Mouse (Mus musculus): Measurements from ENCODE around the gene Zfp422. TPM values are rescaled to one million over a fixed set of nuclear protein-coding genes. Genes with fewer than 3 reads are reported as not detected.

The Zfp422 gene
- 369 and 397 TPM in 2 replicates for polyA plus RNA-seq (2014; fragmentation: Nextera tagmentation; extraction: Ambion mirVana)

DNA sequence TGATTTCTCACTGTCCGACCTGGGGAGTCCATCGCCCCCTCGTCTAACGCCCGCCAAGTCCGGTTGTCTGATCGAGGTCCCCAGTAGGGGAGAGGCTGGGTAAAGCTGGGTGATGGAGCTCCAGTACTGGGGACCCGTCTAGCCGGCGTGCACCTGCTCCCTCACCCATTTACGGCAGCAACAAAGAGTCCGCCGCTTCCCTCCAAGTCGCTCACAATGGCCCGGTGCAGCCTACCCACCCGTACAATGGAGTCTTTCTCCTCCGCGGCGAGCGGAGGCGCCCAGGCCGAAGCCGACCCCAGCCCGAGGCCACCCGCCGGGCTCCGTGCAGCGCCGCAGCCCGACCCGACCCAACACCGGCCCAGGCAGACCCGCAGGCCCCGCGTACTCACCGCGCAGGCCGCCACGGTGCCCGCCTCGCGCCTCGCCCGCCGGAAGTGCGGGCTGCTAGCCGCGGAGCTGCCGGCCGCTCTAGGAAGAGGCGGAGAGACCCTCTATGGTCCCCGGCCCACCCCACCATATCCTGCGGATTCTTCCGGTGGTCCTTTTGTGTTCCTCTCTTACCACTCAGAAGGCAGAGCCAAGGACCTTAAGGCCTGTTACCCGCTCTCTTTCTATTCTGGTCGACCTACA is at the start of gene Zfp422:
Zfp422 (minus strand) TSS at position 461 of the 633 bp plus-strand sequence.
- H3K4me2 ChIP-seq, result peak within 1 kb of the TSS; percentile 51
- H3K4me1 ChIP-seq (ENCODE audit: control insufficient read depth, insufficient read depth, low read length), result peaks cover 4% of the 10 kb centered on the region; the same call in 1 of the 2 replicates
- WGBS, result under 1% methylated on average over 56 of the region's 56 CpGs
- peak; percentile 95 for ATAC-seq (ENCODE audit: low FRiP score)
- H3K4me3 ChIP-seq (ENCODE audit: low read depth, low read length), result peak within 1 kb of the TSS; percentile 91
- H3K36me3 ChIP-seq (ENCODE audit: control insufficient read depth, insufficient read depth, low read length), result peaks cover 8% of the 10 kb centered on the region; the same call in 1 of the 2 replicates
- peak; percentile 98 for DNase-seq (ENCODE audit: low spot score, missing footprints)
- peak within 1 kb of the TSS; percentile 86 for H3K27ac ChIP-seq (ENCODE audit: low read depth, low read length)
- H3K9ac ChIP-seq (ENCODE audit: low read length), result peak within 1 kb of the TSS; percentile 100
- H3K27me3 ChIP-seq (ENCODE audit: control insufficient read depth, insufficient read depth, low read length), result no peaks in the 10 kb centered on the region
- no peaks in the 10 kb centered on the region for H3K9me3 ChIP-seq (ENCODE audit: control insufficient read depth, low read length)

DNA sequence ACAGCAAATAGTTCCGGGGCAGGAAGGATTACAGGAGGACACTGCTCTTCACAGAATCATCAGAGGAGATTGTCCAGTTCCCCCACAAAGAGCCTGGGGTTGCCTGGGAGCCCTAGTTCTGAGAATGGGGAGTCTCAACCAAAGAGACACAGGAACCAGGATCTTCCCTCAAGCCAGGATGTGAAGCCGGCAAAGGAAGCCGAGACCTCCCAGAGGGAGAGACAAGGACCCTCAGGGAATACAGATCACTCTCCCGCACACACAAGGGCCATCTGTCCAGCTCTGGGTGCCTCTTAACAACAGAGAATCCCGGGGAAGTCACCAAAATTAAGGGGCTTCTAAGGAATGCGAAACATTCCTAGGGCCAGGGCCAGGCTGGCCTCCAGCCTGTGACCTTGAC is 48.5 kb upstream of the Zfp422 start:
- no peak for DNase-seq (ENCODE audit: low spot score, missing footprints)
- peaks cover 5% of the 10 kb centered on the region for H3K4me1 ChIP-seq (ENCODE audit: control insufficient read depth, insufficient read depth, low read length)
- H3K27me3 ChIP-seq (ENCODE audit: control insufficient read depth, insufficient read depth, low read length), result no peaks in the 10 kb centered on the region; the same call in 1 of the 2 replicates
- no peak overlapping the region for H3K4me3 ChIP-seq (ENCODE audit: low read depth, low read length)
- no peaks in the 10 kb centered on the region for H3K36me3 ChIP-seq (ENCODE audit: control insufficient read depth, insufficient read depth, low read length)
- 71% methylated on average over 6 of the region's 6 CpGs for WGBS
- H3K4me2 ChIP-seq, result no peak overlapping the region
- no peak overlapping the region for H3K9ac ChIP-seq (ENCODE audit: low read length)
- no peak overlapping the region for H3K27ac ChIP-seq (ENCODE audit: low read depth, low read length)
- ATAC-seq (ENCODE audit: low FRiP score), result no peak
- no peaks in the 10 kb centered on the region for H3K9me3 ChIP-seq (ENCODE audit: control insufficient read depth, low read length)

DNA sequence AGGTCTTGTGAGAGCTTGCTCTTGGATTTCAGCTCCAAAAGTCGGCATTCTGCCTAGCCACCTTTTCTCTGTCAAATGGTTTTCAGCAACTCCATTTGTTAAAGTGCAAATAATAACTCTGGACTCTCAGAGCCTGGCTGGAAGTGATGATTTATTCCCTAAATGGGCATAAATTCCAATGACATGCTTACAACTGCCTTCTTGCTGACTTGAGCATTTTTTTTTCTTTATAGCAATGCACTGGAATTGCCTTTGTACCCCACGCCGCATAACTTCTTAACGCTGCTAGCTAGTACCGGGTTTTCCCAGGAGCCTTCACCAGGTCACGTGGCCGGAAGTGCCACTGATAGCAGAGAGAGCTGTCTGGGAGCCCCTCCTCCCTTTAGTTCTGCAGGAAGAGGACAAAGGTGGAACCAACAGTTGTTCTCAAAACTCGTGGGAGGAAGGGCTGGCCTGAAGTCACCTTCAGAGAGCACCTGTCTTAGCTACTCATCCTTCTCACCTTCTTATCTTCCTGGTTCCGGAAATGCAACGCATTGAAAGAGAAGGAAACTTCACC is 47.6 kb upstream of the Zfp422 start:
- Histone ChIP-seq H3K27ac (ENCODE audit: low read depth, low read length) (no peak overlapping the region), H3K9me3 (ENCODE audit: control insufficient read depth, low read length) (no peaks in the 10 kb centered on the region), H3K27me3 (ENCODE audit: control insufficient read depth, insufficient read depth, low read length) (no peaks in the 10 kb centered on the region; the same call in 1 of the 2 replicates), H3K4me3 (ENCODE audit: low read depth, low read length) (no peak overlapping the region), H3K4me1 (ENCODE audit: control insufficient read depth, insufficient read depth, low read length) (peaks cover 10% of the 10 kb centered on the region), H3K9ac (ENCODE audit: low read length) (no peak overlapping the region), H3K4me2 (no peak overlapping the region), H3K36me3 (ENCODE audit: control insufficient read depth, insufficient read depth, low read length) (no peaks in the 10 kb centered on the region)
- DNase-seq (ENCODE audit: low spot score, missing footprints) (no peak), ATAC-seq (ENCODE audit: low FRiP score) (no peak)
- 86% methylated on average over 10 of the region's 10 CpGs for WGBS

DNA sequence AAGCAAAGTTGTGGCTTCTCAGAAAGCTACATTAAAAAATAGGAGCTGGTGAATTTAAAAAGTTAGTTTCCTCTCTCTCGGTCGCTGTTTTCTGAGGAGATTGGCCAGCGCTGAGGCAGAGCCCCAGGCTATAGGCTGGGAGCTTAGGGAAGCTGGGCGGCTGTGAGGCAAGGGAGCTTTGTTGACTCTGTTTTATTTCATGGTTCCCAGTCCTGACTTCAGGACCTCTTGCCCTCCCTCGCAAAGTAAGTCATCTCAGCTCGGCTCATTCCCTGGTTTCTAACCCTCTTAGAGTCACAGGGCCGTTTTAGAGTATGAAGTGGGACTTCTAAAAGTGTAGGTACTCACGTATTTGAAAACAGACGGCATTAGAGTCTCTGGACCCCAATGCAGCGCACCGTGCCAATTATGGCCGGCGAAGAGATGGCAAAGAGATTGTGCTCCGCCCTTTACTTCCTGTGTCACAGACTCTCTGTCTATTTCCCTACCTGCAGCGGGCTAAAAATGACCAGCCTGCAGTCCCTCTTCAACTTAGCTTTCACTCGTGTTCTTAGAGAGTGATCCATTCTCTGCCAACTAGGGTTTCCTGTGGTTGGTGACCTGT is 45.6 kb upstream of the Zfp422 start:
- H3K9ac ChIP-seq (ENCODE audit: low read length), result peak overlapping the region; percentile 60
- 23% methylated on average over 16 of the region's 16 CpGs for WGBS
- ATAC-seq (ENCODE audit: low FRiP score) (no peak), DNase-seq (ENCODE audit: low spot score, missing footprints) (peak; percentile 93)
- H3K27ac ChIP-seq (ENCODE audit: low read depth, low read length), result no peak overlapping the region
- H3K4me1 ChIP-seq (ENCODE audit: control insufficient read depth, insufficient read depth, low read length), result peaks cover 29% of the 10 kb centered on the region
- no peaks in the 10 kb centered on the region for H3K36me3 ChIP-seq (ENCODE audit: control insufficient read depth, insufficient read depth, low read length)
- peak overlapping the region; percentile 63 for H3K4me2 ChIP-seq
- H3K9me3 ChIP-seq (ENCODE audit: control insufficient read depth, low read length), result no peaks in the 10 kb centered on the region
- peak overlapping the region; percentile 44 for H3K4me3 ChIP-seq (ENCODE audit: low read depth, low read length)
- no peaks in the 10 kb centered on the region; the same call in 1 of the 2 replicates for H3K27me3 ChIP-seq (ENCODE audit: control insufficient read depth, insufficient read depth, low read length)

DNA sequence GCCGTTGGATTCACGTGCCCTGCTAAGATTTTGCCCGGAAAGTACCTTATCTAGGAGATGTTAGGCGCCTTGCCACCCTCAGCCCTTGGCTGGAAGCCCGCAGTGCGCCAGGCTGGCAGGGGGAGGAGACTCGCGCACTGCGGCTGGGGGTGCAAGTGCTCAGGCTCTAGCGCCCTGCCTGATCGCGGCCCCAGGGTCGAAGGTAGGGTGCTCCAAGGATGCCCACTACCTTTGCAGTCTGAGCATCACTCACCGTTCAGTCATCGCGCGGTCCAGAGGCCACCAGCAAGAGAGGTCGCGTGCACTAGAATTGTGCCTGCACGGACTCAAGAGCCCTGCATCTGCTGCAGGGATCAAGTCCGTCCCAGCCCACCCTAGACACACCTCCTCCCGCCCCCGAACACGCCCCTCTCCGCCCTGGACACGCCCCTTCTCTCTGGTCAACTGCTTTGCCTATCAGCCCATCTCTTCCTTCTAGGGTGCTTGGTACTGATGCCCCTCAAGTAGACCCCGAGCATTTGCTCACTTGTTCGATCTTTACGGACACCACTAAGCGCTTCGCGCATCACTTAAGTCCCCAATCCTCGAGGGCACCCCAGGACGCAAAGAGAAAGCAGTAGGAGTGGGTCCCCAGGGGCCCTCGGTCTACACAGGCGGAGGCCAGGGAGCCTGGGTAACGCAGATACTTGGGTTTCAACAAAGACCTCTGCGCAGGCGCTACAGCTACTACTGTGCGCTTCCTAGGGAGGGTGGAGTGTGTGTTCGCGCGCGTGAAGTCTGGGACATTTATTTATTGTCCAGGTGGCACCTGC is 44.9 kb upstream of the Zfp422 start, which contains the start of gene Rassf4:
Rassf4 (minus strand) TSS at position 482 of the 812 bp plus-strand sequence.
- no peak within 1 kb of the TSS for H3K27ac ChIP-seq (ENCODE audit: low read depth, low read length)
- H3K4me3 ChIP-seq (ENCODE audit: low read depth, low read length), result peak within 1 kb of the TSS; percentile 44
- peak within 1 kb of the TSS; percentile 63 for H3K4me2 ChIP-seq
- H3K9me3 ChIP-seq (ENCODE audit: control insufficient read depth, low read length), result no peaks in the 10 kb centered on the region
- H3K27me3 ChIP-seq (ENCODE audit: control insufficient read depth, insufficient read depth, low read length), result no peaks in the 10 kb centered on the region; the same call in 1 of the 2 replicates
- WGBS, result under 1% methylated on average over 44 of the region's 44 CpGs
- peaks cover 31% of the 10 kb centered on the region for H3K4me1 ChIP-seq (ENCODE audit: control insufficient read depth, insufficient read depth, low read length)
- H3K9ac ChIP-seq (ENCODE audit: low read length), result peak within 1 kb of the TSS; percentile 60
- ATAC-seq (ENCODE audit: low FRiP score) (peak; percentile 91), DNase-seq (ENCODE audit: low spot score, missing footprints) (peak; percentile 100)
- H3K36me3 ChIP-seq (ENCODE audit: control insufficient read depth, insufficient read depth, low read length), result no peaks in the 10 kb centered on the region

DNA sequence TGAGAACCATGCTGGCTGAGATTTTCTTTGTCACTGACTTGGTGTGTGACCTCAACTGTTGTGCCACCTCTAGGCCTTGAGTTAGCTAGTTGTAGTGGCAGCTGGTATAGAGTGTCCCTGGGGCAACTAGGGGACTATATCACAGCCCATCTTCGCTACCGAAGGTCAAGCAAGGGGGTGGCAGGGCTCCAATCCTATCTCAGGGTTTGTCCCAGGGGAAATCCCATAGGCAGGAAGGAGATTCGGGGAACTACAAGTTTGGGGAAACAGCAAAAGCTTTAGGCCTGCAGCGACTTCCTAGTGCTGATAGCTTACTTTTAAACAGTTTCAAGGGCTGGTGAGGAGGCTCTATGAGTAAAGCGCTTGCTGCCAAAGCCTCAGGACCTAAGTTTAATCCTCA is 43.5 kb upstream of the Zfp422 start:
- H3K36me3 ChIP-seq (ENCODE audit: control insufficient read depth, insufficient read depth, low read length), result no peaks in the 10 kb centered on the region
- ATAC-seq (ENCODE audit: low FRiP score) (no peak), DNase-seq (ENCODE audit: low spot score, missing footprints) (peak; percentile 89)
- no peaks in the 10 kb centered on the region for H3K9me3 ChIP-seq (ENCODE audit: control insufficient read depth, low read length)
- no peaks in the 10 kb centered on the region; the same call in 1 of the 2 replicates for H3K27me3 ChIP-seq (ENCODE audit: control insufficient read depth, insufficient read depth, low read length)
- peak overlapping the region; percentile 43 for H3K9ac ChIP-seq (ENCODE audit: low read length)
- H3K4me1 ChIP-seq (ENCODE audit: control insufficient read depth, insufficient read depth, low read length), result peaks cover 34% of the 10 kb centered on the region
- H3K4me2 ChIP-seq, result peak overlapping the region; percentile 63
- WGBS, result 66% methylated on average over 5 of the region's 5 CpGs
- H3K27ac ChIP-seq (ENCODE audit: low read depth, low read length), result peak overlapping the region; percentile 16; the same call in 1 of the 2 replicates
- H3K4me3 ChIP-seq (ENCODE audit: low read depth, low read length), result peak overlapping the region; percentile 44; the same call in 1 of the 2 replicates

DNA sequence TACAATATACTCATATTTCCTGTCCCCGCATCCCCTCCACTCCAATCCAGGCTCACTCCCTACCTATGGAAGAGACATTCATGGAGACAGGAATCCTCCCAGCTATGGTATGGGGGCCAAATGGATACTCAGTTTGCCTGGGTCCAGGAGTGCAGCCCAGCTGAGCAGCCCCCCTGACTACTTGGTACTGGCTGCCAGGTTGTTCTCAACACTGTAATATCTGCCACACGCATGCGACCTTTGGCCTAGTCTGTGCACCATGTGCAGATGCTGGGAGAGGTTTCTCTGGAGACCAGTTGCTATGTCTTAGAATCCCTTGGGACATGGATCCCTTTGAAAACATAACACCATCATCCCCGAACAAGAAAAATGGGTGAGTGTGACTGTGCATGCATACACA is 43.0 kb upstream of the Zfp422 start:
- Histone ChIP-seq H3K4me2 (peak overlapping the region; percentile 63), H3K36me3 (ENCODE audit: control insufficient read depth, insufficient read depth, low read length) (no peaks in the 10 kb centered on the region), H3K9me3 (ENCODE audit: control insufficient read depth, low read length) (no peaks in the 10 kb centered on the region), H3K27me3 (ENCODE audit: control insufficient read depth, insufficient read depth, low read length) (no peaks in the 10 kb centered on the region; the same call in 1 of the 2 replicates), H3K4me1 (ENCODE audit: control insufficient read depth, insufficient read depth, low read length) (peaks cover 38% of the 10 kb centered on the region), H3K9ac (ENCODE audit: low read length) (0 out of 2 replicates have a peak overlapping the region, but pooled peaks have one; percentile 43), H3K4me3 (ENCODE audit: low read depth, low read length) (no peak overlapping the region), H3K27ac (ENCODE audit: low read depth, low read length) (no peak overlapping the region; the same call in 1 of the 2 replicates)
- 77% methylated on average over 4 of the region's 4 CpGs for WGBS
- ATAC-seq (ENCODE audit: low FRiP score) (no peak), DNase-seq (ENCODE audit: low spot score, missing footprints) (peak; percentile 89)

DNA sequence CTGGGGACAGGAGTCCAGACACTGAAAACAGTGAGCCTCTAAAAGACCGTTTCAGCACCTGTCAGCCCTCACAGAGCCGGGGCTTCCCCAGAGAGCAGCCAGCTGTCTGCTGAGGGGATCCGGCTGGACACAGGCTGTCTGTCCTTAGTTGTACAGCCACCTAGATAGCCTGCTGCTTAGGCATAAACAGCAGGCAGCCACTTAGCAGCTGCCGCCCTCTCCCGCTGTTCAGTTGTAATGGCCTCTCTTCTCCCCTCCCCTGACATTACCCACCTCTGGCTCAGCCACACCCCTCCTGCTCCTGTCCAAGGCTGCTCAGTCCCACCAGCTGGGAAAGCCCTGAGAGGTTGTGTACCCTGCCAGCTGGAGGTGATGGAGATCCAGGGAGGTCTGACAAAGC is 42.2 kb upstream of the Zfp422 start:
- 2% methylated on average over 5 of the region's 5 CpGs for WGBS
- no peaks in the 10 kb centered on the region for H3K9me3 ChIP-seq (ENCODE audit: control insufficient read depth, low read length)
- H3K4me2 ChIP-seq, result peak overlapping the region; percentile 63
- H3K27ac ChIP-seq (ENCODE audit: low read depth, low read length), result peak overlapping the region; percentile 75
- no peak overlapping the region; the same call in 1 of the 2 replicates for H3K9ac ChIP-seq (ENCODE audit: low read length)
- peak; percentile 89 for DNase-seq (ENCODE audit: low spot score, missing footprints)
- H3K4me3 ChIP-seq (ENCODE audit: low read depth, low read length), result no peak overlapping the region
- peaks cover 43% of the 10 kb centered on the region for H3K4me1 ChIP-seq (ENCODE audit: control insufficient read depth, insufficient read depth, low read length)
- ATAC-seq (ENCODE audit: low FRiP score), result peak; percentile 51
- no peaks in the 10 kb centered on the region for H3K27me3 ChIP-seq (ENCODE audit: control insufficient read depth, insufficient read depth, low read length)
- no peaks in the 10 kb centered on the region for H3K36me3 ChIP-seq (ENCODE audit: control insufficient read depth, insufficient read depth, low read length)
